Mouse (Mus musculus): Measurements from ENCODE around the gene Gsta4.
"Not testable (repeated sequence)": the region's sequence is repeated elsewhere in the genome, so short reads cannot be mapped to it uniquely, and the experiment has no call there.

Gene Gsta4

GRCm38 (mm10) chr9:78255683-78256470 lies 73.3 kb downstream of the Gsta4 start:
- not testable (repeated sequence) for DNase-seq

- not testable (repeated sequence) for DNase-seq
Measured at GRCm38 (mm10) chr9:78256914-78257313, 74.3 kb downstream of the Gsta4 start, which contains the start of gene Gm3776. Gm3776 (plus strand) TSS chr9:78257129.

All from cerebellum, adult 11-12 months (tissue).